Mouse (Mus musculus): ENCODE measurements around the gene Apeh. TPM values are rescaled to one million over a fixed set of nuclear protein-coding genes. Genes with fewer than 3 reads are reported as not detected.
"Not testable (repeated sequence)": the region's sequence is repeated elsewhere in the genome, so short reads cannot be mapped to it uniquely, and the experiment has no call there.

Apeh gene
- polyA plus RNA-seq, 1 experiment from 2014 or later: 75.1 TPM

- ATAC-seq (ENCODE audit: insufficient read depth, low FRiP score): no peak
- Histone ChIP-seq H3K27ac (ENCODE audit: low read length) (no peak overlapping the region), H3K27me3 (ENCODE audit: control insufficient read depth, insufficient read depth, low read length) (no peaks in the 10 kb centered on the region), H3K36me3 (ENCODE audit: control insufficient read depth, insufficient read depth, low read length) (no peaks in the 10 kb centered on the region), H3K4me3 (replicated peaks; ENCODE audit: low read length) (no peak overlapping the region), H3K4me2 (ENCODE audit: low read depth, low read length) (no peak overlapping the region), H3K9ac (ENCODE audit: low read length) (no peak overlapping the region), H3K9me3 (replicated peaks; ENCODE audit: control insufficient read depth, low read length) (no peaks in the 10 kb centered on the region), H3K4me1 (ENCODE audit: control insufficient read depth, insufficient read depth, low read length) (no peaks in the 10 kb centered on the region)
- WGBS: 46% methylated on average over 1 of the region's 1 CpGs
Observed at GRCm38 (mm10) chr9:108136225-108136624, 41.8 kb upstream of the Apeh start.

GRCm38 (mm10) chr9:108135679-108136078 is 41.3 kb upstream of the Apeh start:
- H3K4me3 ChIP-seq (replicated peaks; ENCODE audit: low read length); H3K27me3 ChIP-seq (ENCODE audit: control insufficient read depth, insufficient read depth, low read length); H3K27ac ChIP-seq (ENCODE audit: low read length); H3K9me3 ChIP-seq (replicated peaks; ENCODE audit: control insufficient read depth, low read length); ATAC-seq (ENCODE audit: insufficient read depth, low FRiP score); H3K4me2 ChIP-seq (ENCODE audit: low read depth, low read length); H3K9ac ChIP-seq (ENCODE audit: low read length); H3K36me3 ChIP-seq (ENCODE audit: control insufficient read depth, insufficient read depth, low read length); H3K4me1 ChIP-seq (ENCODE audit: control insufficient read depth, insufficient read depth, low read length): not testable (repeated sequence)
- WGBS: 93% methylated on average over 3 of the region's 3 CpGs

GRCm38 (mm10) chr9:108133478-108133877 is 39.1 kb upstream of the Apeh start:
- ATAC-seq (ENCODE audit: insufficient read depth, low FRiP score): no peak
- Histone ChIP-seq H3K4me1 (ENCODE audit: control insufficient read depth, insufficient read depth, low read length) (no peaks in the 10 kb centered on the region), H3K36me3 (ENCODE audit: control insufficient read depth, insufficient read depth, low read length) (no peaks in the 10 kb centered on the region), H3K4me3 (replicated peaks; ENCODE audit: low read length) (no peak overlapping the region), H3K9ac (ENCODE audit: low read length) (no peak overlapping the region), H3K27ac (ENCODE audit: low read length) (no peak overlapping the region), H3K9me3 (replicated peaks; ENCODE audit: control insufficient read depth, low read length) (no peaks in the 10 kb centered on the region), H3K27me3 (ENCODE audit: control insufficient read depth, insufficient read depth, low read length) (no peaks in the 10 kb centered on the region), H3K4me2 (ENCODE audit: low read depth, low read length) (no peak overlapping the region)
- 40% methylated on average over 1 of the region's 1 CpGs for WGBS

GRCm38 (mm10) chr9:108132373-108132772 is 38.0 kb upstream of the Apeh start:
- no peak overlapping the region for H3K4me2 ChIP-seq (ENCODE audit: low read depth, low read length)
- no peak overlapping the region for H3K9ac ChIP-seq (ENCODE audit: low read length)
- no peaks in the 10 kb centered on the region for H3K27me3 ChIP-seq (ENCODE audit: control insufficient read depth, insufficient read depth, low read length)
- no peak for ATAC-seq (ENCODE audit: insufficient read depth, low FRiP score)
- no peaks in the 10 kb centered on the region for H3K4me1 ChIP-seq (ENCODE audit: control insufficient read depth, insufficient read depth, low read length)
- H3K27ac ChIP-seq (ENCODE audit: low read length): no peak overlapping the region
- WGBS: 86% methylated on average over 3 of the region's 3 CpGs
- no peaks in the 10 kb centered on the region for H3K9me3 ChIP-seq (replicated peaks; ENCODE audit: control insufficient read depth, low read length)
- no peak overlapping the region for H3K4me3 ChIP-seq (replicated peaks; ENCODE audit: low read length)
- H3K36me3 ChIP-seq (ENCODE audit: control insufficient read depth, insufficient read depth, low read length): no peaks in the 10 kb centered on the region

GRCm38 (mm10) chr9:108131502-108131901 is 37.1 kb upstream of the Apeh start:
- H3K9ac ChIP-seq (ENCODE audit: low read length): no peak overlapping the region
- 0 out of 2 replicates have a peak, but pooled peaks cover under 1% of the 10 kb centered on the region for H3K4me1 ChIP-seq (ENCODE audit: control insufficient read depth, insufficient read depth, low read length)
- H3K9me3 ChIP-seq (replicated peaks; ENCODE audit: control insufficient read depth, low read length): no peaks in the 10 kb centered on the region
- no peaks in the 10 kb centered on the region for H3K36me3 ChIP-seq (ENCODE audit: control insufficient read depth, insufficient read depth, low read length)
- no peak overlapping the region for H3K4me3 ChIP-seq (replicated peaks; ENCODE audit: low read length)
- no peak overlapping the region for H3K4me2 ChIP-seq (ENCODE audit: low read depth, low read length)
- WGBS: 82% methylated on average over 5 of the region's 5 CpGs
- no peaks in the 10 kb centered on the region for H3K27me3 ChIP-seq (ENCODE audit: control insufficient read depth, insufficient read depth, low read length)
- no peak for ATAC-seq (ENCODE audit: insufficient read depth, low FRiP score)
- no peak overlapping the region for H3K27ac ChIP-seq (ENCODE audit: low read length)

- Histone ChIP-seq H3K36me3 (ENCODE audit: control insufficient read depth, insufficient read depth, low read length) (no peaks in the 10 kb centered on the region), H3K9ac (ENCODE audit: low read length) (no peak overlapping the region), H3K4me1 (ENCODE audit: control insufficient read depth, insufficient read depth, low read length) (0 out of 2 replicates have a peak, but pooled peaks cover 3% of the 10 kb centered on the region), H3K27me3 (ENCODE audit: control insufficient read depth, insufficient read depth, low read length) (no peaks in the 10 kb centered on the region), H3K27ac (ENCODE audit: low read length) (no peak overlapping the region), H3K9me3 (replicated peaks; ENCODE audit: control insufficient read depth, low read length) (no peaks in the 10 kb centered on the region), H3K4me3 (replicated peaks; ENCODE audit: low read length) (no peak overlapping the region), H3K4me2 (ENCODE audit: low read depth, low read length) (no peak overlapping the region)
- WGBS: 70% methylated on average over 13 of the region's 13 CpGs
- ATAC-seq (ENCODE audit: insufficient read depth, low FRiP score): no peak
Observed at GRCm38 (mm10) chr9:108129042-108129948, 34.9 kb upstream of the Apeh start.

GRCm38 (mm10) chr9:108128248-108128647 is 33.8 kb upstream of the Apeh start:
- Histone ChIP-seq H3K36me3 (ENCODE audit: control insufficient read depth, insufficient read depth, low read length) (no peaks in the 10 kb centered on the region), H3K4me1 (ENCODE audit: control insufficient read depth, insufficient read depth, low read length) (0 out of 2 replicates have a peak, but pooled peaks cover 3% of the 10 kb centered on the region), H3K27me3 (ENCODE audit: control insufficient read depth, insufficient read depth, low read length) (no peaks in the 10 kb centered on the region), H3K9ac (ENCODE audit: low read length) (no peak overlapping the region), H3K4me3 (replicated peaks; ENCODE audit: low read length) (no peak overlapping the region), H3K9me3 (replicated peaks; ENCODE audit: control insufficient read depth, low read length) (no peaks in the 10 kb centered on the region), H3K27ac (ENCODE audit: low read length) (no peak overlapping the region), H3K4me2 (ENCODE audit: low read depth, low read length) (no peak overlapping the region)
- 81% methylated on average over 11 of the region's 11 CpGs for WGBS
- ATAC-seq (ENCODE audit: insufficient read depth, low FRiP score): no peak

GRCm38 (mm10) chr9:108126436-108127180 is 32.2 kb upstream of the Apeh start:
- Histone ChIP-seq H3K4me1 (ENCODE audit: control insufficient read depth, insufficient read depth, low read length) (0 out of 2 replicates have a peak, but pooled peaks cover 3% of the 10 kb centered on the region), H3K27ac (ENCODE audit: low read length) (peak overlapping the region; percentile 42; the same call in 1 of the 2 replicates), H3K27me3 (ENCODE audit: control insufficient read depth, insufficient read depth, low read length) (no peaks in the 10 kb centered on the region), H3K4me3 (replicated peaks; ENCODE audit: low read length) (no peak overlapping the region), H3K36me3 (ENCODE audit: control insufficient read depth, insufficient read depth, low read length) (no peaks in the 10 kb centered on the region), H3K9ac (ENCODE audit: low read length) (peak overlapping the region; percentile 21; the same call in 1 of the 2 replicates), H3K9me3 (replicated peaks; ENCODE audit: control insufficient read depth, low read length) (no peaks in the 10 kb centered on the region), H3K4me2 (ENCODE audit: low read depth, low read length) (no peak overlapping the region)
- WGBS: 65% methylated on average over 17 of the region's 17 CpGs
- ATAC-seq (ENCODE audit: insufficient read depth, low FRiP score): 0 out of 2 replicates have a peak, but pooled peaks have one; percentile 34

GRCm38 (mm10) chr9:108125731-108126130 is 31.3 kb upstream of the Apeh start:
- H3K9ac ChIP-seq (ENCODE audit: low read length): no peak overlapping the region
- 0 out of 2 replicates have a peak, but pooled peaks cover 3% of the 10 kb centered on the region for H3K4me1 ChIP-seq (ENCODE audit: control insufficient read depth, insufficient read depth, low read length)
- H3K9me3 ChIP-seq (replicated peaks; ENCODE audit: control insufficient read depth, low read length): no peaks in the 10 kb centered on the region
- no peak overlapping the region for H3K4me2 ChIP-seq (ENCODE audit: low read depth, low read length)
- WGBS: 88% methylated on average over 8 of the region's 8 CpGs
- no peak overlapping the region for H3K4me3 ChIP-seq (replicated peaks; ENCODE audit: low read length)
- ATAC-seq (ENCODE audit: insufficient read depth, low FRiP score): no peak
- no peak overlapping the region for H3K27ac ChIP-seq (ENCODE audit: low read length)
- H3K27me3 ChIP-seq (ENCODE audit: control insufficient read depth, insufficient read depth, low read length): no peaks in the 10 kb centered on the region
- H3K36me3 ChIP-seq (ENCODE audit: control insufficient read depth, insufficient read depth, low read length): no peaks in the 10 kb centered on the region

Data from stomach, embryonic 16.5 days (tissue).